Mouse (Mus musculus): ENCODE data around the gene Agap1. TPM values are rescaled to one million over a fixed set of nuclear protein-coding genes. Genes with fewer than 3 reads are reported as not detected.

Agap1 gene
- polyA plus RNA-seq, 1 experiment from 2014 or later = 4.2 TPM

DNA sequence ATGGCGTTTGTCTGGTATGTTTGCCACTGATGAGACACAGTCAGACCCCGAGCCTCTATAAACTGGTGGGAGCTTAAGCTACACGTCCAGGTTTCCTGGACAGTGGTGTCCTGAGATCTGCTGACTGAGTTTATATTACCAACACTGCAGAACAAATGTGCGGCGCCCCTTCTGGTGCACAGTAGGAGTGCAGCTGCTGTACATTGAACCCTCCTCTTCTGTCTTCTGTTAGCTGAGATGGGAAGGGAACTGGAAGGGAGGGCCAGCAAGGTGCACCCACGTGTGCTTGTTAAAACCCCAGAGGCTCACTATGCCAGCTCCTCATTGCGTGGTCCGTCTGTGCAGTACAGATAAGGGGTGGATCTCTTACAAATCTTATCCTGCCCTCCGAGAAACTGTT lies 389.5 kb downstream of the Agap1 start:
- Histone ChIP-seq H3K4me1 (replicated peaks; ENCODE audit: control insufficient read depth, insufficient read depth) (no peaks in the 10 kb centered on the region), H3K9me3 (ENCODE audit: control insufficient read depth, low read length) (no peaks in the 10 kb centered on the region), H3K4me3 (ENCODE audit: low read depth, low read length) (no peak overlapping the region), H3K4me2 (replicated peaks; ENCODE audit: low read depth) (no peak overlapping the region), H3K27ac (replicated peaks) (no peak overlapping the region), H3K9ac (ENCODE audit: low read length) (no peak overlapping the region), H3K27me3 (ENCODE audit: control insufficient read depth, insufficient read depth, low read length) (no peaks in the 10 kb centered on the region), H3K36me3 (ENCODE audit: control insufficient read depth, insufficient read depth, low read length) (peaks cover 3% of the 10 kb centered on the region)
- DNase-seq (ENCODE audit: low spot score) (peak; percentile 22), ATAC-seq (ENCODE audit: low FRiP score, low TSS enrichment) (no peak)
- WGBS = 75% methylated on average over 9 of the region's 9 CpGs
- TF ChIP-seq CTCF (IDR thresholded peaks at IDR 0.05; ENCODE audit: low read depth) = peak; percentile 53
- no peak for TF ChIP-seq EP300 (optimal IDR thresholded peaks at IDR 0.05)

DNA sequence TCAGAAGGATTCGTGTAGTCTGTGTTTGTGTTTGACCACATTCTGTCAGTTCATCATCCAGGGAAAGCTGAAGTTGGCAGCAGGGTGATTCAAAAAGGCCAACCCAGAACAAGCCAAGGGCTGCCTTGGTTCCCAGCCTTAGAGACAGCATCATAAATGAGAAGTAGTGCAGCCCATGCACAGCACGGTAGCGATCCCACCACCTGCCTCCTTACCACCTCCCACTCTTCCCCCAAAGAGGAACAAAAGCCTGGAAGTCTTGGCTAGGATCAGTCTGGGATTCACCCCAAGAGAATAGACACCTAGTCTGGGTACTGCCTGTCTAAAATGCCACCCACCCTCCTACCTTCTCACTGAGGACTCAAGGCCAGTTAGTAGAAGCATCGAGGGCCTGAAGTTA lies 390.9 kb downstream of the Agap1 start:
- no peak for DNase-seq (ENCODE audit: low spot score)
- TF ChIP-seq EP300 (optimal IDR thresholded peaks at IDR 0.05) (no peak), CTCF (IDR thresholded peaks at IDR 0.05; ENCODE audit: low read depth) (no peak)
- WGBS = 72% methylated on average over 4 of the region's 4 CpGs
- no peak overlapping the region for H3K4me2 ChIP-seq (replicated peaks; ENCODE audit: low read depth)
- H3K4me1 ChIP-seq (replicated peaks; ENCODE audit: control insufficient read depth, insufficient read depth) = no peaks in the 10 kb centered on the region
- no peaks in the 10 kb centered on the region for H3K9me3 ChIP-seq (ENCODE audit: control insufficient read depth, low read length)
- peaks cover 3% of the 10 kb centered on the region for H3K36me3 ChIP-seq (ENCODE audit: control insufficient read depth, insufficient read depth, low read length)
- H3K4me3 ChIP-seq (ENCODE audit: low read depth, low read length) = no peak overlapping the region
- no peak overlapping the region for H3K27ac ChIP-seq (replicated peaks)
- H3K9ac ChIP-seq (ENCODE audit: low read length) = no peak overlapping the region
- H3K27me3 ChIP-seq (ENCODE audit: control insufficient read depth, insufficient read depth, low read length) = no peaks in the 10 kb centered on the region
- no peak for ATAC-seq (ENCODE audit: low FRiP score, low TSS enrichment)

DNA sequence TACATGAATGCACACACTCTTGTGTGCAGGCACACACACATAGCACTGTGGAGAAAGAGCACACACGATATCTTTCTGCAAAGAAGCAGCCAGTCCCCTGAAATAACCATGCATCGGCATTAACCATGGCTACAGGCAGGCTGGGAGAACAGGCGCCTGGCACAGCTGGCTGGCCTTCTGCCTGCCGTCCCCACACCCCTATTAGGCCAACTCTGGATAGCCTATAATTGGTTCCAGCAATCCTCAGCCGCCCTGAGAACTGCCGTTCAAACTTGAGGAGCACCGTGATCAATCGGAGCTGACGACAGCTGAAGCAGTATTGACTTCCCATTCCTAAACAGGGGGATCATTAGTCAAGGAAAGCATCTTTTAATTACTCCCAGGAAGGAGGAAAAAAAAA lies 391.5 kb downstream of the Agap1 start:
- WGBS = 77% methylated on average over 9 of the region's 9 CpGs
- H3K4me3 ChIP-seq (ENCODE audit: low read depth, low read length) = no peak overlapping the region
- peaks cover 3% of the 10 kb centered on the region for H3K36me3 ChIP-seq (ENCODE audit: control insufficient read depth, insufficient read depth, low read length)
- H3K4me2 ChIP-seq (replicated peaks; ENCODE audit: low read depth) = no peak overlapping the region
- no peak for DNase-seq (ENCODE audit: low spot score)
- ATAC-seq (ENCODE audit: low FRiP score, low TSS enrichment) = no peak
- no peaks in the 10 kb centered on the region for H3K9me3 ChIP-seq (ENCODE audit: control insufficient read depth, low read length)
- no peak overlapping the region for H3K27ac ChIP-seq (replicated peaks)
- H3K27me3 ChIP-seq (ENCODE audit: control insufficient read depth, insufficient read depth, low read length) = no peaks in the 10 kb centered on the region
- H3K9ac ChIP-seq (ENCODE audit: low read length) = no peak overlapping the region
- no peaks in the 10 kb centered on the region for H3K4me1 ChIP-seq (replicated peaks; ENCODE audit: control insufficient read depth, insufficient read depth)
- TF ChIP-seq CTCF (IDR thresholded peaks at IDR 0.05; ENCODE audit: low read depth) = no peak
- no peak for TF ChIP-seq EP300 (optimal IDR thresholded peaks at IDR 0.05)

DNA sequence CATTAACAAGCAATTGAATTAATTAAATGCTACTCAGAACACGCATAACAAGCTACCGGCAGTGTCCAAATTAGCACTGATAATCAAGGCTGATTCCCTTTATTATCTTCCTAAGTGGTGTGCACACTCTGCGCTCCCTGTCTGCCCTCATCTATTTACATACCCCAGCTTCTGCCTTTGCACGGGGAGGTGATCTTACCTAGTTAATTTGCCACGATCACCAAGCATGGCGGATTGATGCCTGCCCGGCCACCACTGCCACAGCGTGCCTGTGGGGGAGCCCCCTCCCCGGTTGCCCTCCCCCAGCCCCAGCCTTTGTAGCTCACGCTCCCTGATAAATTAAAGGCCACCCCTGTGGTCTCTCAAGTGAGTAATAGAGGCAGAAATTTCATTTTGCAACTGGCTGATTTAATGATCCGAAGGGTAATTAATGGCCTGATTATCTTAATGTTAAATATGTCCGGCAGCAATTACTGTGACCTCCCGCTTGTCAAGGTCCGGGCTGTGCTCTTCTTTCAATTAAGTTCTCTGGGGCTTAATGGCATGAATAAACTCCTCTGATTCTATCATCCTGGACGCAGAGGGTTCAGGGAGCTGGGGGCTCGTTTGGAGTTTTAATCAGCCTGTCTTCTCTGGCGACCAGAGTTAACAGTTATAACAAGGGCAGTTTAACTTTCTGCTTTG lies 393.9 kb downstream of the Agap1 start:
- Histone ChIP-seq H3K9me3 (ENCODE audit: control insufficient read depth, low read length) (no peaks in the 10 kb centered on the region), H3K4me3 (ENCODE audit: low read depth, low read length) (no peak overlapping the region), H3K27me3 (ENCODE audit: control insufficient read depth, insufficient read depth, low read length) (no peaks in the 10 kb centered on the region), H3K27ac (replicated peaks) (no peak overlapping the region), H3K4me2 (replicated peaks; ENCODE audit: low read depth) (no peak overlapping the region), H3K36me3 (ENCODE audit: control insufficient read depth, insufficient read depth, low read length) (no peaks in the 10 kb centered on the region; the same call in 1 of the 2 replicates), H3K4me1 (replicated peaks; ENCODE audit: control insufficient read depth, insufficient read depth) (no peaks in the 10 kb centered on the region), H3K9ac (ENCODE audit: low read length) (no peak overlapping the region)
- TF ChIP-seq EP300 (optimal IDR thresholded peaks at IDR 0.05) = no peak
- no peak for TF ChIP-seq CTCF (IDR thresholded peaks at IDR 0.05; ENCODE audit: low read depth)
- DNase-seq (ENCODE audit: low spot score) (no peak), ATAC-seq (ENCODE audit: low FRiP score, low TSS enrichment) (no peak)
- WGBS = 75% methylated on average over 17 of the region's 17 CpGs

DNA sequence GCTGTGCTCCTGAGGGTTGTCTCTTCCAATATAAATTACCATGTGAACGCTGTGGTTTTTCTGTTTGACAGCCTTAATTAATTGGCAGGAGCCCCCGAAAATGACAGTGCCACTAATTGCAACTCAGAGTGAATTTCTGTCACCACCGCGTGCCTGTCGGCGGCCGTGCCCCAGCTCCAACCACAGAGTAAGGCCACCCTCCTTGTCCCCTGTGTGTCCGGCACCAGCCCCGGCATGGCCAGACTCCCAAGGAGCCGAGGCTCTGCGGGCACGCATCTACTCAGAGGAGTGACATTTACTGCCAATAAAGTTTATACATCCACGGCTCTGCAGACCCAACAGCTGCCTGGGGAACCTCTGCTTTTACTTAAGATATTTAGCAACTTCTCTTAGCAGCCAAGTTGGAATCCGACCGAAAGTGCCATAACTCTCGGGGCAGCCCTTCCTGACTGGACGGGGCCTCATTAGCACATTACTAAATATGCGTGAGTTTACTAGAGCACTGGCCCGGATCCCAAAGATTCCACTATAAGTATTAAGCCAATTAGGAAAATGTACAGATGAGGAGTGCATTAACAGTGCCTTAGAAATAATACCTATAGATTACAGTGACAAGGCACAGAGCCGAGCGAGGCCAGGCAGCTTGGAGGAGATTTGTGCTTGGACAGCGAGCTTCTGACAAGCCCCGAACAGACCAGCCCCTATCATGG lies 394.7 kb downstream of the Agap1 start:
- WGBS = 57% methylated on average over 23 of the region's 23 CpGs
- H3K9me3 ChIP-seq (ENCODE audit: control insufficient read depth, low read length) = no peaks in the 10 kb centered on the region
- TF ChIP-seq EP300 (optimal IDR thresholded peaks at IDR 0.05) (no peak), CTCF (IDR thresholded peaks at IDR 0.05; ENCODE audit: low read depth) (no peak)
- H3K4me2 ChIP-seq (replicated peaks; ENCODE audit: low read depth) = no peak overlapping the region; the same call in 1 of the 2 replicates
- H3K27ac ChIP-seq (replicated peaks) = no peak overlapping the region
- no peak overlapping the region for H3K9ac ChIP-seq (ENCODE audit: low read length)
- DNase-seq (ENCODE audit: low spot score) (no peak), ATAC-seq (ENCODE audit: low FRiP score, low TSS enrichment) (no peak)
- H3K27me3 ChIP-seq (ENCODE audit: control insufficient read depth, insufficient read depth, low read length) = no peaks in the 10 kb centered on the region
- no peaks in the 10 kb centered on the region for H3K4me1 ChIP-seq (replicated peaks; ENCODE audit: control insufficient read depth, insufficient read depth)
- no peak overlapping the region for H3K4me3 ChIP-seq (ENCODE audit: low read depth, low read length)
- H3K36me3 ChIP-seq (ENCODE audit: control insufficient read depth, insufficient read depth, low read length) = no peaks in the 10 kb centered on the region; the same call in 1 of the 2 replicates

DNA sequence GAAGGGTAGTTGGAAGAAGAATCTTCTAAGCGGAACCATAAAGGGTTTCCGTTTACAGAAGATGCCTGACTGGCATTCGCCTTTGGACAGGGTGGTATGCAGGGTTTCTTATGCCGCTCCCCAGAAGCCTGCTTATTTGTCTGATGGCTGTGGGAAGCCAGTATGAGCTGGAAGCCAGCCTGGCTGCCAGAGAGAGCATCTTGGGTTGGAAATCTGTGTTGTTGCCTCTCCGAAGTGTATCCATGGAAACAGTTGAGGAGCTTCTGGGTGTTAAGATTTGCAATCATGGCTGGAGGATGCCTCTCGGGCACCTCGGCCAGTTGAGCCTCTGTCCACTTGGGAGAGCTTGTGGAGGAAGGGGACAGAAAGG lies 395.2 kb downstream of the Agap1 start:
- Histone ChIP-seq H3K9me3 (ENCODE audit: control insufficient read depth, low read length) (no peaks in the 10 kb centered on the region), H3K4me1 (replicated peaks; ENCODE audit: control insufficient read depth, insufficient read depth) (no peaks in the 10 kb centered on the region), H3K27ac (replicated peaks) (no peak overlapping the region), H3K4me3 (ENCODE audit: low read depth, low read length) (no peak overlapping the region), H3K36me3 (ENCODE audit: control insufficient read depth, insufficient read depth, low read length) (no peaks in the 10 kb centered on the region; the same call in 1 of the 2 replicates), H3K4me2 (replicated peaks; ENCODE audit: low read depth) (no peak overlapping the region; the same call in 1 of the 2 replicates), H3K9ac (ENCODE audit: low read length) (no peak overlapping the region), H3K27me3 (ENCODE audit: control insufficient read depth, insufficient read depth, low read length) (no peaks in the 10 kb centered on the region)
- WGBS = 65% methylated on average over 7 of the region's 7 CpGs
- DNase-seq (ENCODE audit: low spot score) (no peak), ATAC-seq (ENCODE audit: low FRiP score, low TSS enrichment) (no peak)
- TF ChIP-seq EP300 (optimal IDR thresholded peaks at IDR 0.05) (no peak), CTCF (IDR thresholded peaks at IDR 0.05; ENCODE audit: low read depth) (no peak)

Measured in stomach, postnatal 0 days (tissue).